Mouse (Mus musculus) thymus, adult 2 months (tissue): ENCODE results near the gene Cryba4. TPM values are rescaled to one million over a fixed set of nuclear protein-coding genes. Genes with fewer than 3 reads are reported as not detected.

Experiments
- DNase-seq: peaks from one replicate; pipeline ENCODE4 v3.0.0; 2021
- H3K27ac ChIP-seq: fragments of 200-500 bp; 2 replicates; pipeline ENCODE4 v1.5.1; 2012; ENCODE audit warnings: low read length, control low read depth; ENCODE audit not compliant: control insufficient read depth, insufficient read depth
- H3K27me3 ChIP-seq: fragments of 200-500 bp; 2 replicates; pipeline ENCODE4 v1.6.1; 2012; ENCODE audit warnings: mild to moderate bottlenecking, low read length, moderate library complexity, mixed read lengths; ENCODE audit not compliant: control insufficient read depth, insufficient read depth
- H3K36me3 ChIP-seq: fragments of 200-500 bp; 2 replicates; pipeline ENCODE4 v1.6.1; 2012; ENCODE audit warnings: mild to moderate bottlenecking, low read length, moderate library complexity; ENCODE audit not compliant: control insufficient read depth, insufficient read depth
- H3K4me1 ChIP-seq: fragments of 200-500 bp; replicated peaks from 2 replicates; pipeline ENCODE4 v1.6.1; 2012; ENCODE audit warnings: low read length; ENCODE audit not compliant: control insufficient read depth, insufficient read depth
- H3K4me3 ChIP-seq: fragments of 200-500 bp; 2 replicates; pipeline ENCODE4 v1.5.1; 2012; ENCODE audit warnings: mild to moderate bottlenecking, low read length, control low read depth, moderate library complexity; ENCODE audit not compliant: control insufficient read depth, insufficient read depth
- CTCF ChIP-seq: fragments of 200-500 bp; IDR thresholded peaks from 2 replicates; pipeline ENCODE4 v1.5.1; 2012; ENCODE audit warnings: mild to moderate bottlenecking, control low read depth, low read length, moderate library complexity, borderline replicate concordance; ENCODE audit not compliant: control insufficient read depth, poor library complexity, insufficient read depth; ENCODE audit errors: extremely low read depth
- POLR2A ChIP-seq: fragments of 200-500 bp; IDR thresholded peaks from 2 replicates; pipeline ENCODE4 v1.6.1; 2012; ENCODE audit warnings: mild to moderate bottlenecking, low read length, control low read depth, moderate library complexity; ENCODE audit not compliant: control insufficient read depth, poor library complexity, insufficient read depth; ENCODE audit errors: extremely low read depth
- WGBS: fragments of 180-500 bp; shearing (Covaris S2); methylation state at CpG from one replicate; pipeline ENCODE4 v1.1.7; 2018; 5-methylcytosine and 5-hydroxymethylcytosine counted together
- polyA plus RNA-seq: library from polyadenylated mRNA; depleted of rRNA; stranded (reverse); fragments of >200 nt; gene quantifications from 2 replicates; pipeline ENCODE4 v1.2.3, GENCODE M21; 2012; rRNA removed

The Cryba4 gene
- polyA plus RNA-seq, 1 experiment = 3.1 TPM

GRCm38 (mm10) chr5:112199656-112200055 is 52.7 kb downstream of the Cryba4 start:
- Histone ChIP-seq H3K36me3 (no peaks in the 10 kb centered on the region), H3K4me3 (no peak overlapping the region), H3K27me3 (no peaks in the 10 kb centered on the region), H3K4me1 (no peaks in the 10 kb centered on the region), H3K27ac (no peak overlapping the region)
- 93% methylated on average over 6 of the region's 6 CpGs for WGBS
- no peak for DNase-seq
- no peak for TF ChIP-seq POLR2A
- TF ChIP-seq CTCF = no peak

Other genes with a start within 250 kb of the Cryba4 start
- 0.15 and 0.40 TPM in 2 replicates for gene Crybb1, start 3.3 kb upstream of the Cryba4 start, polyA plus RNA-seq
- gene Tpst2, start 24.2 kb upstream of the Cryba4 start, polyA plus RNA-seq = 62.7 and 63.5 TPM in 2 replicates
- gene Tfip11, start 73.8 kb upstream of the Cryba4 start, polyA plus RNA-seq = 58.9 and 63.2 TPM in 2 replicates
- 56.2 and 64.4 TPM in 2 replicates for gene Srrd, start 90.5 kb upstream of the Cryba4 start, polyA plus RNA-seq
- gene Hps4, start 90.6 kb upstream of the Cryba4 start, polyA plus RNA-seq = 41.8 and 52.8 TPM in 2 replicates
- not detected in 2 replicates for gene Gm6583, start 103.5 kb upstream of the Cryba4 start, polyA plus RNA-seq
- gene Asphd2, start 142.3 kb upstream of the Cryba4 start, polyA plus RNA-seq = 0.05 and 0.67 TPM in 2 replicates
- 0.07 TPM in 1 of 2 replicates, not detected in the other for gene Gm6588, start 196.9 kb upstream of the Cryba4 start, polyA plus RNA-seq